Mouse (Mus musculus): ENCODE measurements around the gene Cnot1. TPM values are rescaled to one million over a fixed set of nuclear protein-coding genes. Genes with fewer than 3 reads are reported as not detected.

Gene Cnot1
- polyA plus RNA-seq (2014; fragmentation: Nextera tagmentation; extraction: Ambion mirVana), result 50.8 and 76.9 TPM in 2 replicates

DNA sequence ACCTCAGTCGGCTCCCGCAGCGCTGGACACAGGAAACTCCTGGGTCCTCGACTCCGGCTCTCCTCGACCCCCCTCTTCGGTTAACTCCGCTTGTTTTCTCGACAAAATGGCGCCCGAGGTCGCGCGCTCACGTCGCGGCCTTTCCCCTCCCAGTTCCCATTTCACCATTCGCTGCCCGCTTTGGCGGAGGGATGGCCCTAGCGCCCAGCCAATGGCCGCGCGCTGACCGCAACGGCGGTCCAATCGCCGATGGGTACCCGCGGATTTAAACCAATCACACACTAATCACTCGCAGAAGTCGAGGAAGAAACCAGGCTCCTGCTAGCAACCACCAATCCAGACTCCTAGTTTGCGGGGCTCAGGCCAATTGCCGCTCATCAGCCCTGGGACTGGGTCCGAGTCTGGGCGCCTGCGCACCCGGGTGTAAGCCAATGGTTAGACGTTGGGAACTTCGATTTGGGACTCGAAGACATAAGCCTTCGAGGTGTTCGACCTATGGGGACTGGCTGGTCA is at the start of gene Cnot1:
TSS of gene Cnot1 (minus strand) at position 134 of the 513 bp plus-strand sequence.
- ATAC-seq (ENCODE audit: low FRiP score, low TSS enrichment) (peak; percentile 97), DNase-seq (peak; percentile 97)
- H3K9ac ChIP-seq (replicated peaks; ENCODE audit: low read length), result peak within 1 kb of the TSS; percentile 90
- H3K9me3 ChIP-seq (ENCODE audit: control insufficient read depth, low read length), result no peaks in the 10 kb centered on the region
- peaks cover 14% of the 10 kb centered on the region for H3K4me1 ChIP-seq (ENCODE audit: control insufficient read depth, insufficient read depth, low read length)
- H3K36me3 ChIP-seq (ENCODE audit: control insufficient read depth, insufficient read depth, low read length), result no peaks in the 10 kb centered on the region
- peak within 1 kb of the TSS; percentile 94 for H3K27ac ChIP-seq (replicated peaks; ENCODE audit: low read depth, low read length)
- peak within 1 kb of the TSS; percentile 93 for H3K4me2 ChIP-seq (ENCODE audit: low read length)
- under 1% methylated on average over 44 of the region's 44 CpGs for WGBS
- H3K27me3 ChIP-seq (ENCODE audit: control insufficient read depth, insufficient read depth, low read length), result no peaks in the 10 kb centered on the region
- peak within 1 kb of the TSS; percentile 97 for H3K4me3 ChIP-seq (replicated peaks; ENCODE audit: low read depth, low read length)

DNA sequence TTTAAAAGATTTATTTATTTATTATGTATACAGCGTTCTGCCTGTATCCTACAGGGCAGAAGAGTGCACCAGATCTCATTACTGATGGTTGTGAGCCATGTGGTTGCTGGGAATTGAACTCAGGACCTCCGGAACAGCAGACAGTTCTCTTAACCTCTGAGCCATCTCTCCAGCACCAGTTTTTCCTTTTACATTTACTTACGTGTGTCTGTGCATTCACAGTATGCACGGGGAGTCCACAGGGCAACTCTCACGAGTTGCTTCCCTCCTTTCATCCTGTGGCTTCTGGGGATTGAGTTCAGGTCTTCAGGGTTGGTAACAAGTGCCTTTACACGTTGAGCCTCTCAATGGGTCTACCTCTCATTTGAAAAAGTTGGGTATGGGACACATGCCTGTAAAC is 46.9 kb upstream of the Cnot1 start:
- no peak for DNase-seq
- 88% methylated on average over 6 of the region's 6 CpGs for WGBS
- no peak overlapping the region for H3K4me2 ChIP-seq (ENCODE audit: low read length)

DNA sequence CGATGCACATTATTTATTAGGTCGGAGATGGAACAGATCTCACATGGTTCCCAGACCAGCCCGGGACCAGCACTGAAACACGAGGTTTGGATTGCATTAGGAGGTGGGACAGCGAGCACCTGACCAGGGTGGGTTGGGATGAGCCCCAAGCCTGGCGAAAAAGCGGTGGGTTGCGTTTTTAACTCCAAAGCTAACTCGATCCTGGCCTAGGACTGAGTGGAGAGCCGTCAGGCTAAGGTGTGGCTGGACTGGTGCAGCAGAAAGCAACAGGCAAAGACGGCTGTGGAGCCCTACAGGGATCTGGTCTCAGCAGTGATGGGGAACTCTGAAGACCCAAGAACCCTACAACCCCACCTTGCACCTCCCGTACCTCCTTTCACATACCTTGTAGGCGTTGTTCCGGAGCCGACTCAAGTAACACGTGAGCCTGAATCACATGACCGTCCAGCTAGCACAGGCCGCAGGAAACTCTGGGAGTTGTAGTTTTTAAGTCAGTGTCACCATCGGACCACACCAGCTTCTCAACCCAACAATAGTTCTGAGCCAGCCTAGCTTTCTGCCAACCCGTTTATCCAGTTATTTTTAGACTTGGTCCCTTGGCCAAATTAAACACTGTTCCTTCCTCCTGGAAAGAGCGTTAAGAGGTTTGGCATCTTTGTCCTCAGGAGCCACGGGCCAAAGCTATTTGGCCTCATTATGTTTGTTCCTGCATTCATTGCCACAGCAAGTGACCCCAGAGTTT is 46.0 kb upstream of the Cnot1 start, which contains the start of gene Slc38a7:
TSS of gene Slc38a7 (minus strand) at position 438 of the 742 bp plus-strand sequence.
- H3K4me1 ChIP-seq (ENCODE audit: control insufficient read depth, insufficient read depth, low read length), result peaks cover 8% of the 10 kb centered on the region
- peak within 1 kb of the TSS; percentile 77 for H3K4me2 ChIP-seq (ENCODE audit: low read length)
- H3K9me3 ChIP-seq (ENCODE audit: control insufficient read depth, low read length), result no peaks in the 10 kb centered on the region
- no peaks in the 10 kb centered on the region for H3K27me3 ChIP-seq (ENCODE audit: control insufficient read depth, insufficient read depth, low read length)
- peak; percentile 97 for ATAC-seq (ENCODE audit: low FRiP score, low TSS enrichment)
- H3K4me3 ChIP-seq (replicated peaks; ENCODE audit: low read depth, low read length), result peak within 1 kb of the TSS; percentile 75
- peak within 1 kb of the TSS; percentile 70 for H3K9ac ChIP-seq (replicated peaks; ENCODE audit: low read length)
- 16% methylated on average over 22 of the region's 22 CpGs for WGBS
- 0 out of 2 replicates have a peak within 1 kb of the TSS, but pooled peaks have one; percentile 5 for H3K27ac ChIP-seq (replicated peaks; ENCODE audit: low read depth, low read length)
- peak; percentile 90 for DNase-seq
- peaks cover 3% of the 10 kb centered on the region for H3K36me3 ChIP-seq (ENCODE audit: control insufficient read depth, insufficient read depth, low read length)

More for the DNA sequence above, 46.9 kb upstream of the Cnot1 start:
- no peak overlapping the region for H3K9ac ChIP-seq (replicated peaks; ENCODE audit: low read length)
- no peak for ATAC-seq (ENCODE audit: low FRiP score, low TSS enrichment)
- no peak overlapping the region for H3K27ac ChIP-seq (replicated peaks; ENCODE audit: low read depth, low read length)
- no peak overlapping the region for H3K4me3 ChIP-seq (replicated peaks; ENCODE audit: low read depth, low read length)
- no peaks in the 10 kb centered on the region for H3K36me3 ChIP-seq (ENCODE audit: control insufficient read depth, insufficient read depth, low read length)
- no peaks in the 10 kb centered on the region for H3K27me3 ChIP-seq (ENCODE audit: control insufficient read depth, insufficient read depth, low read length)
- no peaks in the 10 kb centered on the region for H3K9me3 ChIP-seq (ENCODE audit: control insufficient read depth, low read length)
- peaks cover 8% of the 10 kb centered on the region for H3K4me1 ChIP-seq (ENCODE audit: control insufficient read depth, insufficient read depth, low read length)

DNA sequence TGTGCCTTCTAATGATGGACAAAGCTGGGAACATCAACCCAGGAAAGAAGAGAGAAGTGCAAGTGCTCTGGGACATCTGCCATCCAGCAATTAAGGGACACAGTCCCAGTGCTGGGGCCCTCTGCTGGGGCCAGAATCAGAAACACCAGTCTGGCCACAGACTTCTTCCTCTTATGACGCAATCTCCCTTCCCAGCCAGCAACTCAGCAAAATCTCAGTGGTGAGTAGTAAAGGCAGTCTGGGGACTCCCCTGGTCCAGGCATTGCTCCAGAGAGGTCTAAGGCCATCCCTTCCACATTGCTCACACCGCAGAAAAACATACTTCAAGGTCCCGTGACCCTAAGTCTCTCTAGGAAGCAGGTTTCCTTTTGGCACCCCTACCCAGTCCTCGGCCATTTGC is 45.0 kb upstream of the Cnot1 start:
- no peak overlapping the region for H3K27ac ChIP-seq (replicated peaks; ENCODE audit: low read depth, low read length)
- no peaks in the 10 kb centered on the region for H3K27me3 ChIP-seq (ENCODE audit: control insufficient read depth, insufficient read depth, low read length)
- ATAC-seq (ENCODE audit: low FRiP score, low TSS enrichment), result no peak
- 0 out of 2 replicates have a peak overlapping the region, but pooled peaks have one; percentile 70 for H3K9ac ChIP-seq (replicated peaks; ENCODE audit: low read length)
- DNase-seq, result no peak
- WGBS, result 75% methylated on average over 4 of the region's 4 CpGs
- H3K9me3 ChIP-seq (ENCODE audit: control insufficient read depth, low read length), result no peaks in the 10 kb centered on the region
- peaks cover 8% of the 10 kb centered on the region for H3K4me1 ChIP-seq (ENCODE audit: control insufficient read depth, insufficient read depth, low read length)
- peak overlapping the region; percentile 75; the same call in 1 of the 2 replicates for H3K4me3 ChIP-seq (replicated peaks; ENCODE audit: low read depth, low read length)
- peaks cover 8% of the 10 kb centered on the region for H3K36me3 ChIP-seq (ENCODE audit: control insufficient read depth, insufficient read depth, low read length)
- peak overlapping the region; percentile 77 for H3K4me2 ChIP-seq (ENCODE audit: low read length)

DNA sequence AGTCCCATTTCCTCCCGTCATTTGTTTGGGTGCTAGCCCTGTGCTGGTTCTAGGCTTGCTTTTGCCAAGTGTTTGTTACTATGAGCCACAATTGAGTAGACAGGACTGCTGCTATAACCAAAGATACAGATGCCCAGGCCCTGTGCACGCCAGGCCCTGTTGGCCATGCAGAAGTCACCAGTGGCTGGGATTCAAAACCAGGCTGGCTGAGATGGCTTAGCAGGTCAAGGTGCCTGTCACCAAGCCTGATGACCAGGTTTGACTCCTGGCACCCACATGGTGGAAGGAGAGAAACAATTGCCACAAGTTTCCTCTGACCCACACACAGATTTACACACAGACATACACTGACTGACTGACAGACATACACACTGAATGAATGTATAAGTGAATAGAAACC is 43.1 kb upstream of the Cnot1 start:
- Histone ChIP-seq H3K27me3 (ENCODE audit: control insufficient read depth, insufficient read depth, low read length) (no peaks in the 10 kb centered on the region), H3K27ac (replicated peaks; ENCODE audit: low read depth, low read length) (no peak overlapping the region), H3K9ac (replicated peaks; ENCODE audit: low read length) (no peak overlapping the region), H3K36me3 (ENCODE audit: control insufficient read depth, insufficient read depth, low read length) (peaks cover 17% of the 10 kb centered on the region), H3K4me1 (ENCODE audit: control insufficient read depth, insufficient read depth, low read length) (peaks cover 8% of the 10 kb centered on the region), H3K9me3 (ENCODE audit: control insufficient read depth, low read length) (no peaks in the 10 kb centered on the region), H3K4me3 (replicated peaks; ENCODE audit: low read depth, low read length) (no peak overlapping the region), H3K4me2 (ENCODE audit: low read length) (no peak overlapping the region)
- ATAC-seq (ENCODE audit: low FRiP score, low TSS enrichment) (no peak), DNase-seq (no peak)
- 89% methylated on average over 2 of the region's 2 CpGs for WGBS

DNA sequence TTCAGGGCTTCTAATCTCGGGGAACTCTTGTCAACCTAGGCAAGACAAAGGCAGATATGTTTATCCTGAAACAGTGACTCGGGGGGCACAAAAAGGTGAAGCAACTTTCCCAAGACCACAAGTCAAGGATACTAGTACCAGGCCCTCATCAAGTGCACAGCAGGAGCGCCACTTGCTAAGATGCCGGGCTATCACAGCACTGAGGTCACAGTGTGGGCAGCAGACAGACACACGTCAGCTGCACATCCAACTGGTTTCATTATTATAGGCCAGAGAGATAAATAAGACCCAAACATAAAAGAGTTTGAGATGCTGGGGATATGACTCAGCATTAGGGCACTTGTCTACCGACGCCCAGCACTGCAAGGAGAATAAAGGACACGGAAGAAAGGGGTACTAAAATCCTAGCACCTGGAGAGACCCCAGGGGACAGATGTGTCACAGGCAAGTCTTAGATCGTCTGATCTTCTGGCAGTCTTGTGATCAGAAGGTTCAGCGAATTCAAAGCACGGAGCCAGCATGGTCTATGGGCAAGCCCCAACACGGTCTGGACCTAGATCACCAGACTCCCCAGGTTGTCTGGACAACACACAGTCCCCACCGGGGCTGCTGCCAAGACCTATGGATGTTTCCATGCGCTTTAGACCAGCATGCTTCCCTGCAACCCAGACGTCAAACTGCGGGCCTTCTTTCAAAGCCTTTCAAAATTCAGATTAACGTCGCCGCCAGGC is 41.6 kb upstream of the Cnot1 start:
- Histone ChIP-seq H3K27ac (replicated peaks; ENCODE audit: low read depth, low read length) (no peak overlapping the region), H3K36me3 (ENCODE audit: control insufficient read depth, insufficient read depth, low read length) (peaks cover 31% of the 10 kb centered on the region), H3K27me3 (ENCODE audit: control insufficient read depth, insufficient read depth, low read length) (no peaks in the 10 kb centered on the region), H3K4me2 (ENCODE audit: low read length) (no peak overlapping the region), H3K9me3 (ENCODE audit: control insufficient read depth, low read length) (no peaks in the 10 kb centered on the region), H3K4me3 (replicated peaks; ENCODE audit: low read depth, low read length) (no peak overlapping the region), H3K4me1 (ENCODE audit: control insufficient read depth, insufficient read depth, low read length) (peaks cover 8% of the 10 kb centered on the region), H3K9ac (replicated peaks; ENCODE audit: low read length) (no peak overlapping the region)
- DNase-seq (no peak), ATAC-seq (ENCODE audit: low FRiP score, low TSS enrichment) (no peak)
- 90% methylated on average over 19 of the region's 19 CpGs for WGBS

DNA sequence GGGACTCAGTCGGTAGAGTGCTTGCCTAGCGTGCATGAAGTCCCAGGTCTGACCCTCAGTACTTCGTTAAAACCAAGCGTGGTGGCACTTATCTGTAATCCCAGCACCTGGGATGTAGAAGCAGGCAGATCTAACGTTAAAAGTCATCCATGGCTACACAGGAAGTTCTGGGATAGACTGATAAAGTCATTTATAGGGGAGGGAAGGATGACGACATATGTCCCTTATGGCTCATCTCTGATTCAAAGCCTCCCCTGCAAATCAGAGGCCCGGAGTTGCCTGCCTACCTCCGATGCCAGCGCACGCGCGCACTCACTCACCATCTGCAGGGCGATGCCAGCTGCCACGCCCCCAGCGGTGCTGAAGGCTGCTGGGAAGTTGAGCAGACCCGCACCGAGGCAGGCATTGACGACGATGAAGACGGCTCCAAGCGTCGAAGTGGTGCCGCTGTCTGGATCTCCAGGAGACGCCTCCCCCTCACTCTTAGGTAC is 40.8 kb upstream of the Cnot1 start:
- H3K9ac ChIP-seq (replicated peaks; ENCODE audit: low read length), result no peak overlapping the region
- no peak overlapping the region for H3K4me2 ChIP-seq (ENCODE audit: low read length)
- H3K36me3 ChIP-seq (ENCODE audit: control insufficient read depth, insufficient read depth, low read length), result peaks cover 39% of the 10 kb centered on the region
- peaks cover 8% of the 10 kb centered on the region for H3K4me1 ChIP-seq (ENCODE audit: control insufficient read depth, insufficient read depth, low read length)
- H3K27me3 ChIP-seq (ENCODE audit: control insufficient read depth, insufficient read depth, low read length), result no peaks in the 10 kb centered on the region
- no peak overlapping the region for H3K27ac ChIP-seq (replicated peaks; ENCODE audit: low read depth, low read length)
- ATAC-seq (ENCODE audit: low FRiP score, low TSS enrichment) (no peak), DNase-seq (no peak)
- H3K4me3 ChIP-seq (replicated peaks; ENCODE audit: low read depth, low read length), result no peak overlapping the region
- WGBS, result 82% methylated on average over 24 of the region's 24 CpGs
- no peaks in the 10 kb centered on the region for H3K9me3 ChIP-seq (ENCODE audit: control insufficient read depth, low read length)

DNA sequence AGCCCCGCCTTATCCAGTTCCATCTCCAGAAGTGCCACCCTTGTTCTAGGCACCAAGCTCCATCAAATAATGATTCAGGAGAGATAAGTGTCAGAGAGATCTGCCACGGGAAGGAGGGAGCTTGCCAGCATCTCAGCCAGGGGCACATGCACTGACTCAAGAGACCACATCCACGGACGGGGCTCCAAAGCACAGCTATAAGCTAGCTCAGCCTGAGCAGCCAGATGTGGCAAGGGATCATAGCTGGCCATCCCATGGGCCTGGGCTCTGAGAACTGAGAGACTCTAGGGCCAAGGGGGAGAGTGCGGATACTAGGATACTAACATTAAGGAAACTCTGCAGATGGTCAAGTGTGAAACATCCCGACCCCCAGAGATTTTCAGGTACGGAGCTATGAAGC is 37.8 kb upstream of the Cnot1 start:
- no peak overlapping the region for H3K9ac ChIP-seq (replicated peaks; ENCODE audit: low read length)
- H3K4me1 ChIP-seq (ENCODE audit: control insufficient read depth, insufficient read depth, low read length), result no peaks in the 10 kb centered on the region
- no peak overlapping the region for H3K27ac ChIP-seq (replicated peaks; ENCODE audit: low read depth, low read length)
- no peaks in the 10 kb centered on the region for H3K27me3 ChIP-seq (ENCODE audit: control insufficient read depth, insufficient read depth, low read length)
- H3K4me3 ChIP-seq (replicated peaks; ENCODE audit: low read depth, low read length), result no peak overlapping the region
- H3K36me3 ChIP-seq (ENCODE audit: control insufficient read depth, insufficient read depth, low read length), result peaks cover 69% of the 10 kb centered on the region
- DNase-seq (no peak), ATAC-seq (ENCODE audit: low FRiP score, low TSS enrichment) (no peak)
- 92% methylated on average over 7 of the region's 7 CpGs for WGBS
- no peaks in the 10 kb centered on the region for H3K9me3 ChIP-seq (ENCODE audit: control insufficient read depth, low read length)
- no peak overlapping the region for H3K4me2 ChIP-seq (ENCODE audit: low read length)

Measured in midbrain, embryonic 14.5 days (tissue).